Mouse (Mus musculus) embryonic facial prominence, embryonic 13.5 days (tissue): ENCODE results near the gene 1700042G07Rik. TPM values are rescaled to one million over a fixed set of nuclear protein-coding genes. Genes with fewer than 3 reads are reported as not detected.

Experiments
- ATAC-seq: fragments of 200-750 bp; cut with Nextera tagmentation; 2 replicates; pipeline ENCODE4 v1.8.0; 2017; ENCODE audit warnings: low read depth; ENCODE audit not compliant: insufficient number of reproducible peaks, insufficient read depth, low FRiP score, low TSS enrichment
- H3K27ac ChIP-seq: fragments of 300-500 bp; sonication (generic); 2 replicates; pipeline ENCODE4 v1.5.1; 2015; ENCODE audit warnings: moderate library complexity, mild to moderate bottlenecking, inconsistent platforms
- H3K27me3 ChIP-seq: fragments of 300-500 bp; sonication (generic); 2 replicates; pipeline ENCODE4 v1.6.1; 2015; ENCODE audit warnings: mild to moderate bottlenecking, inconsistent platforms
- H3K36me3 ChIP-seq: fragments of 300-500 bp; sonication (generic); 2 replicates; pipeline ENCODE4 v1.6.1; 2015; ENCODE audit warnings: mild to moderate bottlenecking, inconsistent platforms
- H3K4me1 ChIP-seq: fragments of 300-500 bp; sonication (generic); 2 replicates; pipeline ENCODE4 v1.6.1; 2015; ENCODE audit warnings: inconsistent platforms
- H3K4me2 ChIP-seq: fragments of 300-500 bp; sonication (generic); 2 replicates; pipeline ENCODE4 v1.6.1; 2015; ENCODE audit warnings: moderate library complexity, mild to moderate bottlenecking, inconsistent platforms
- H3K4me3 ChIP-seq: fragments of 300-500 bp; sonication (generic); 2 replicates; pipeline ENCODE4 v1.5.1; 2015; ENCODE audit warnings: mild to moderate bottlenecking, inconsistent platforms
- H3K9ac ChIP-seq: fragments of 300-500 bp; sonication (generic); 2 replicates; pipeline ENCODE4 v1.6.1; 2015; ENCODE audit warnings: mild to moderate bottlenecking, inconsistent platforms
- H3K9me3 ChIP-seq: fragments of 300-500 bp; sonication (generic); 2 replicates; pipeline ENCODE4 v1.6.1; 2016; ENCODE audit warnings: inconsistent platforms
- WGBS: fragments of 180-500 bp; shearing (Covaris S2); methylation state at CpG from one replicate; pipeline ENCODE4 v1.1.7; 2015; ENCODE audit warnings: mixed read lengths; 5-methylcytosine and 5-hydroxymethylcytosine counted together
- polyA plus RNA-seq: library from polyadenylated mRNA; unstranded; fragments of >200 nt; fragmentation: Nextera tagmentation; extraction: Ambion mirVana; gene quantifications from 2 replicates; pipeline ENCODE4 v1.2.1, GENCODE M21; 2015

Gene 1700042G07Rik
- not detected in 2 replicates for polyA plus RNA-seq

DNA sequence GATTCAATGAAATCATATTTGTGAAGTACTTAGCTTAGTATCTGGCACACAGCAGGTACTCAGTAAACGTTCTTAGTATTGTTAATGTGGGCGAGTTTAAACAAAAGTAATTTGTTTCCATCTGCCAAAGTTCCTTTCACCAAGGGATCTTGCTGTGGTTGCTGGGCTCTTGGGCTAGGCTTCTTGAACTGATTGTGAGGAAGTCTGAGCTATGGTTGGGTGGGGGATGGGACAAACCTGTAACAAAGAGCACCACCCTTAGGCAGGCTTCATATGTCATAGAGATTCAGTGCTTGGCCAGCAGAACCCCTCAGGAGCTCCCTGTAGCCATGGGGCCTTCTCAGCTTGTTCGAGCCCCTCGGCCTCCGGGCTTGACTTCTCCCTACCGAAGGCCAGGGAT is at the start of gene 1700042G07Rik, which contains the start of gene Gm49337:
TSS of gene 1700042G07Rik (plus strand) at position 301 of the 400 bp plus-strand sequence.
TSS of gene Gm49337 (plus strand) at position 313 of the 400 bp plus-strand sequence.
- H3K9ac ChIP-seq = no peak within 1 kb of the TSS
- no peaks in the 10 kb centered on the region for H3K9me3 ChIP-seq
- no peak within 1 kb of the TSS for H3K4me2 ChIP-seq
- H3K27ac ChIP-seq = no peak within 1 kb of the TSS
- WGBS = 87% methylated on average over 6 of the region's 6 CpGs
- H3K27me3 ChIP-seq = no peaks in the 10 kb centered on the region
- peaks cover 36% of the 10 kb centered on the region for H3K4me1 ChIP-seq
- ATAC-seq = no peak
- H3K4me3 ChIP-seq = no peak within 1 kb of the TSS
- no peaks in the 10 kb centered on the region for H3K36me3 ChIP-seq

DNA sequence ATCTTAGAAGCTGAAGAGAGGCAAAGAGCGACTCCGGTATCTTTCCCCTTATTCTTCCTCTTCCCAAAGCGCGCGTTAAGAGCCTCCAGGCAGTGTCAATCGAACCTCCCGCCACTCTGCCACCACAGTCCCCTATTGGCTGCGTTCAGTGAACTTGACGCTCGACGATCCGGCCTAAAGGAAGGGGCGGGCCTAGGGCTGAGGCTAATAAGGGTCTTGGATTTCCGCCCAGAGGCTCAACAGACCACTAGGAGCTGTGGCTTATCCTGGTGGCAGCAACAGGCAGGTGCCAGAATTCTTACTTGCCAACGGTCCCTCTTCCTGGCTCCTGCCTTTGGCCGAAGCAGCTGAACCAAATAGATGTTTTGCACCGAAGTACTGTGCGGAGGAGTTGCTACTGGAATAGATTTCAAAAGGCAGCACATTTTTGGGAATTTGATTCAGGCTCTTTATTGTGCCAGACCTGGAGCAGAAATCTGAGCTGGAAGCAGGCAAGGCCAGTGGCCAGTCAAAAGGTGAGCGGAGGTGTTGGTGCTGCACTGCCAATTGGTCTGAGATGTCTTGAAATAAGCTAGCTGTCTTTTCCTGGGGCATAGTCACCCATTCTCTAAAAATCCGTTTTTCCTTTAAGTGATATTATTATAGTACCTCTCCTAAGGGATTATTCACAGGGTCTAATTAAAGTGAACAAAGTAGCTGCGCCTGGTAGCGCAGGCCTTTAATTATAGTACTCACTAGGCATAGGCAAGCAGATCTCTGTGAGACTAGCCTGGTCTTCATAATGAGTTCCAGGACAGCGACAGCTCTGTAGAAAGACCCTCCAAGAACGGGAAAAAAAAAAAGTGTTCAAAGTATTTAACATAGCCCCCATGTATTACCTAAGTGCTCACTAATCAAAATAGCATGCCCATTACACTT is 49.3 kb upstream of the 1700042G07Rik start, which contains the start of the genes Rad54l and Pomgnt1:
TSS of gene Rad54l (minus strand) at position 89 of the 918 bp plus-strand sequence.
TSS of gene Pomgnt1 (plus strand) at position 239 of the 918 bp plus-strand sequence.
- Histone ChIP-seq H3K36me3 (peaks cover 7% of the 10 kb centered on the region; the same call in 1 of the 2 replicates), H3K4me1 (peaks cover 18% of the 10 kb centered on the region; the same call in 1 of the 2 replicates), H3K4me3 (peak within 1 kb of the TSS; percentile 62), H3K9me3 (no peaks in the 10 kb centered on the region), H3K4me2 (peak within 1 kb of the TSS; percentile 75), H3K27me3 (no peaks in the 10 kb centered on the region), H3K9ac (peak within 1 kb of the TSS; percentile 76), H3K27ac (peak within 1 kb of the TSS; percentile 49)
- ATAC-seq = peak; percentile 93
- WGBS = 4% methylated on average over 24 of the region's 24 CpGs

DNA sequence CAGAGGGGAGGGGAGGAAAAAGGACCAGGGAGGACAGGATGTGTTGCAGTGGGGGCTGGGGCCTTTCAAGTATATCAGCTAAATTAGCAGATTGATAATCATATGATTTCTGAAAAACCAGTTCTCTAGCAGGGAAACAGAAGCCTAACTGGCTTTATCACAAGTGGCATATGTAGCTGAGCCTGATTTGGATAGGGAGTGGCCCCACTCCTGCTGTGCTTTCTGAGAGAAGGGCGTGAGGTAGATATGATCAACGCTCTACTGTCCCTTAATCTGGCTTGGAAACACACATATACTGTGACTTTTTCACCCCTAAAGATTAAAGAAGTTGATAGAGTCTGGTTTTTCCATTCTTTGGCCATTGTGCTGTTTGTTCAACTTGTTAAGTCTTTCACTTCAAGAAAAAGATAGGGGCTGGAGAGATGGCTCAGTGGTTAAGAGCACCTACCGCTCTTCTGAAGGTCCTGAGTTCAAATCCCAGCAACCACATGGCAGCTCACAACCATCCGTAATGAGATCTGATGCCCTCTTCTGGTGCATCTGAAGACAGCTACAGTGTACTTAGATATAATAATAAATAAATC is 47.3 kb upstream of the 1700042G07Rik start:
- Histone ChIP-seq H3K9me3 (no peaks in the 10 kb centered on the region), H3K27ac (no peak overlapping the region)

DNA sequence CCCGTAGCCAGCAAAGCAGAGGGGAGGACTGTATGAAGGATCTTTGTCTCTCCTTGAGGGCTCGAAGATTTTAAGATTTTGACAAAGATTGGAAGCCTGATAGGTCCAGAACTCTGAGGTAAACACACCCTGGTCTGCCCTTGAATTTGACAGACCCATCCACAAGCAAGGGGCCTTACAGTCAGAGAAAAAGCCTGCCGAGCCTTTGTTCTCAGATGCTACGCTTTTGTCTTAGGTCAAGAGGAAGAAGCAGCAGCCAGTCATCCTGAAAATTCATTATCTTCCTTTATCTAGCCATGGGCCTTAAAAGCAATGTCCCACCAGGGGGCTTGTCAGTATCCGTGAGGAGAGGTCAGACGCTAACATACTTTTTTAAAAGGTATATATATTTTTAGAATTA is 45.2 kb upstream of the 1700042G07Rik start:
- Histone ChIP-seq H3K9me3 (no peaks in the 10 kb centered on the region), H3K36me3 (no peaks in the 10 kb centered on the region), H3K27me3 (no peaks in the 10 kb centered on the region), H3K4me1 (peaks cover 13% of the 10 kb centered on the region; the same call in 1 of the 2 replicates), H3K4me2 (no peak overlapping the region), H3K9ac (no peak overlapping the region), H3K4me3 (no peak overlapping the region), H3K27ac (no peak overlapping the region)
- 76% methylated on average over 6 of the region's 6 CpGs for WGBS
- ATAC-seq = no peak

More for the DNA sequence above, 47.3 kb upstream of the 1700042G07Rik start:
- 93% methylated on average over 4 of the region's 4 CpGs for WGBS
- Histone ChIP-seq H3K4me2 (no peak overlapping the region), H3K27me3 (no peaks in the 10 kb centered on the region), H3K9ac (no peak overlapping the region), H3K4me3 (no peak overlapping the region), H3K4me1 (peaks cover 18% of the 10 kb centered on the region; the same call in 1 of the 2 replicates), H3K36me3 (no peaks in the 10 kb centered on the region)
- no peak for ATAC-seq

DNA sequence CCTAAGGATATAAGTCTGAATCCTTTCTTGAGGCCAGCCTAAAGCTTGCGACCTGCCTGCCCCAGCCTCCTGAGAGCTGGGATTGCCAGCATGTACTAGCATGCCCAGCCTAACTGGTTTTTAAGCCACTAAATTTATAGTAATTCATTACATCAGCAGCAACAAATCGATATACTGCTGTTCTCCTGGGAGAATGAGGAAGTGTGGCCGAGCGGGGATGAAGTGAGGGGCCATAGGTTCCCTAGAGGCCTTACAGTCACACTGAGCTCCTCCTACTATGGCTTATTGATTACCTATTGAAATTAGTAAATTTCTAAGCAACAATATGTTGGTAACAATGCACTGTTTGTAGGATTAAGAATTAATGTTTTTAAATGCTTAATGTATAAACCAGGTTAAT is 40.0 kb upstream of the 1700042G07Rik start:
- no peak overlapping the region for H3K4me2 ChIP-seq
- H3K9me3 ChIP-seq = no peaks in the 10 kb centered on the region
- H3K27ac ChIP-seq = no peak overlapping the region
- 75% methylated on average over 4 of the region's 4 CpGs for WGBS
- 0 out of 2 replicates have a peak, but pooled peaks cover 8% of the 10 kb centered on the region for H3K36me3 ChIP-seq
- ATAC-seq = no peak
- H3K9ac ChIP-seq = no peak overlapping the region; the same call in 1 of the 2 replicates
- peaks cover 3% of the 10 kb centered on the region; the same call in 1 of the 2 replicates for H3K4me1 ChIP-seq
- H3K4me3 ChIP-seq = no peak overlapping the region
- H3K27me3 ChIP-seq = no peaks in the 10 kb centered on the region

DNA sequence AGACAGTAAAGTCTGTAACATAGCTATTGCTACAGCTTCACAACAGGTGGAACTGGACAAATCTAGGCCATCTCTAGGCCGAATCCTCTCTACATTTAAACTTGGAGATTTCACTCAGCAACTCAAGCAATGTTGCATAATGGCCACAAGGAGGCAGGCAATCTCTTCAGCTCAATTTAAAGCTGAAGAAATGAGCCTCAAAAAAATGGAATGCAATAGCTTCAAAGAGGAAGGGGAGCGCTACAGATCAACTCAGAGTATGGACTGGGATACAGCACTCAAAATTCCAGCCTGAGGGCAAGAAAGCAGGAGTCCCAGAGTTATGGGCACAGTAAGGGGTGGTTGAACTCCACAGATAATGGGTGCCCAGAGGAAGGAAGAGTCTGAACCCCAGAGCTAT is 38.2 kb upstream of the 1700042G07Rik start:
- Histone ChIP-seq H3K27ac (no peak overlapping the region), H3K4me2 (no peak overlapping the region), H3K27me3 (no peaks in the 10 kb centered on the region), H3K4me3 (no peak overlapping the region), H3K9me3 (no peaks in the 10 kb centered on the region), H3K36me3 (0 out of 2 replicates have a peak, but pooled peaks cover 8% of the 10 kb centered on the region), H3K9ac (no peak overlapping the region), H3K4me1 (peaks cover 3% of the 10 kb centered on the region; the same call in 1 of the 2 replicates)
- no peak for ATAC-seq
- 35% methylated on average over 2 of the region's 2 CpGs for WGBS

DNA sequence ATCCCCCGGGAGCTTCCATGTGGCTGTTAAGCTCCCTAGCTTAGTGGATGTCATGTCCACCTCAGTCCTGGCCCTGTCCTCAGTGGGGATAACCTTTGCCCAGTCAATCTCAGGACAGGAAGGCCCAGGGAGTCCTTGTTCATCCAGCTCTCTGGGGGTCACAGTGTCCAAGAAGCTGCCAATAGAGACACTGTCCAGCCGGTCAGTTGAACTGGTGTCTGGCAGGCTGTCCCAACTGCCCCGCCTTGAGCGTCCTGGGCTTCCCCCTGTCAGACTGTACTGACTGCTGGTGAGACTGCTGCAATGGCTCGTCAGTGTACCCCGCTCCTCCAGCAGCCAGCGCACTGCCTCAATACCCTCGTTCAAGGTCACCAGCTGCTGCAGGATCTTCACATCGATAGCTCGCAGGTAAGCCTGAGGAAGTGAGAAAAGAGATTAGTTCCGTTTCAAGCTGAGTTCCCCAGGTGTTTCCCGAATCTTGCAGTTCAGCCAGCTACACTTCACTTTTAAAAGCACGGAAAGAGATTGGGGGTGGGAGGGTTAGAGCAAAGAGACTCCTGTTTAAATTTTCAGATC is 35.7 kb upstream of the 1700042G07Rik start:
- H3K27me3 ChIP-seq = no peaks in the 10 kb centered on the region
- peaks cover 3% of the 10 kb centered on the region; the same call in 1 of the 2 replicates for H3K4me1 ChIP-seq
- peak; percentile 43; the same call in 1 of the 2 replicates for ATAC-seq
- no peak overlapping the region for H3K4me3 ChIP-seq
- 56% methylated on average over 13 of the region's 13 CpGs for WGBS
- H3K27ac ChIP-seq = no peak overlapping the region
- H3K4me2 ChIP-seq = no peak overlapping the region
- H3K36me3 ChIP-seq = 0 out of 2 replicates have a peak, but pooled peaks cover 8% of the 10 kb centered on the region
- no peaks in the 10 kb centered on the region for H3K9me3 ChIP-seq
- no peak overlapping the region for H3K9ac ChIP-seq

DNA sequence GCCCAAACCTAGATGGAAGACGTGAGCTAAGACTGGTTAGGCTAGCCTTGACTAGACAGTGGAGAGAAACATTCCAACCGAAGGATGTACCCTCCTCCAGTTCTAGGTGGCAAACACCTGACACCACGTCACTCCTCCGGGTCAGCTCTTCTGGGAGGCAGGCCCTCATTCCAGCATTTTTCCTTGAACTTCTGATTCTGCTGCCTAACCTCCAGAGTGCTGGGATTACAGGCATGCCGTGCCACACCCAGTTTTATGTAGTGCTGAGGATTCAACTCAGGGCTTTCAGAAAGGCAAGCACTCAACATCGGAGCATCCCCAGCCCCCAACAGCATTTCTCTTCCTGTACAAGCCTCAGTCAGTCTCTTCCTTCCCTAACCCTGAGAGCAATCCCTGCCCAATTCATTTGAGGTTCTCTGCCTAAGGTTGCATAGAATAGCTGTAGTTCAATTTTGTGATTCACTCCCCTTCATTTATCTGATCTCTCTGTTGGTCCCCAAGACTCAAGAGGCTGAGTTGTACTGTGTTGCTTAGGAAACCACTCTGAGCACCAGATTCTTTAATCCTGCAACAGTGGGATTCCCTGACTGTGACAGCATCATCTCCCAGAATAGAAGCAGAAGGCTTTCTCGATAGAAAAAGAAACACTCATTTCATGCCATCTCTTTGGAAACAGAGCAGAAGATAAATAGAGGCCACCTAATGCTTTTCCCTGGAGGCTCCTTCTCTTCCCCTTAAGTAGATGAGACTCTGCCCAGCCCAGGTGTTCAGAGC is 32.2 kb upstream of the 1700042G07Rik start:
- Histone ChIP-seq H3K27ac (no peak overlapping the region), H3K9ac (no peak overlapping the region; the same call in 1 of the 2 replicates), H3K4me3 (no peak overlapping the region), H3K4me1 (peaks cover 14% of the 10 kb centered on the region), H3K27me3 (peaks cover 6% of the 10 kb centered on the region; the same call in 1 of the 2 replicates), H3K36me3 (0 out of 2 replicates have a peak, but pooled peaks cover 8% of the 10 kb centered on the region), H3K4me2 (no peak overlapping the region), H3K9me3 (no peaks in the 10 kb centered on the region)
- WGBS = 78% methylated on average over 7 of the region's 7 CpGs
- no peak for ATAC-seq

DNA sequence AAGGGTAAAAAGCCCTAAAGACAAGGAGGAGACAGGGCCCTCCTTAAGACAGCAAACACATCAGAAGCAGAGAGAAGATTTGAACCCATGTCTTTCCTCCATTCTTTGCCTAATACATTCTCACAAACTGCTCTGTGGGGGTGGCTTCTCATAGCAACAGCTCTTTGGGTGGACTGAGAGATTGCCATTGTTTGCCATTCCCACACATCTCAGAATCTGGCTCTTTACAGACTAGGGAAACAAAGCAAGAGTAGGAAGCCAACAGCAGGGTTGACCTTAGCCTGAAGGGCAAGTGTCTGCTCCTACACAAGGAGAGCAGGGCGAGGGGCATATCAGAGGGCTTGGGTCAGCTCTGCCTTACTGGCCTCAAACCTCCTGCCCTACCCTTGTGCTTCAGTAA is 31.4 kb upstream of the 1700042G07Rik start:
- ATAC-seq = no peak
- no peak overlapping the region; the same call in 1 of the 2 replicates for H3K9ac ChIP-seq
- no peak overlapping the region for H3K4me3 ChIP-seq
- 0 out of 2 replicates have a peak, but pooled peaks cover 5% of the 10 kb centered on the region for H3K36me3 ChIP-seq
- H3K9me3 ChIP-seq = no peaks in the 10 kb centered on the region
- no peak overlapping the region for H3K4me2 ChIP-seq
- peaks cover 6% of the 10 kb centered on the region; the same call in 1 of the 2 replicates for H3K27me3 ChIP-seq
- 80% methylated on average over 1 of the region's 1 CpGs for WGBS
- H3K4me1 ChIP-seq = peaks cover 14% of the 10 kb centered on the region
- H3K27ac ChIP-seq = no peak overlapping the region

DNA sequence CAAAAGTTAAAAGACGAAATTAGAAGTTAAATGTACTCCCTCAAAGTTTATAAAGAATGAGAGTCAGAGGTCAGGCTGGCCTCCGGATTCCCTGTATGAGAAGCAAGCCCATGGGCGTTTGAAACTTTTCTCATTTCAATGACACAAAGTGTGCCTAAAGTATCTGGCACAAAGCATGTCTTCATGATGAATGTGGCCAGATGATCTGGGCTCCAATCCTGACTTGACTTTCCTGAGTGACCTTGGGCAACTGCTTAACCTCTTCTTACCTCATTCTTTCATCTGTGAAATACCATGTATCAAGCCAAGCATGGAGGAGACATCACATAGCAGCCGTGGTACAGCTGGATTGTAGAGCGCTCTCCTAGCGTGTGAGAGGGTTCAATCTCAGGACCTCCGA is 30.9 kb upstream of the 1700042G07Rik start:
- Histone ChIP-seq H3K9me3 (no peaks in the 10 kb centered on the region), H3K4me1 (peaks cover 14% of the 10 kb centered on the region), H3K4me2 (no peak overlapping the region), H3K9ac (no peak overlapping the region), H3K27ac (no peak overlapping the region), H3K36me3 (0 out of 2 replicates have a peak, but pooled peaks cover 2% of the 10 kb centered on the region), H3K27me3 (peaks cover 6% of the 10 kb centered on the region; the same call in 1 of the 2 replicates), H3K4me3 (no peak overlapping the region)
- no peak for ATAC-seq
- WGBS = 81% methylated on average over 7 of the region's 7 CpGs
